Mouse (Mus musculus) large intestine, adult 2 months (tissue): ENCODE data around the gene D830030K20Rik. TPM values are rescaled to one million over a fixed set of nuclear protein-coding genes. Genes with fewer than 3 reads are reported as not detected.
"Not testable (repeated sequence)": the region's sequence is repeated elsewhere in the genome, so short reads cannot be mapped to it uniquely, and the experiment has no call there.

ENCODE experiments used
- DNase-seq: peaks from one replicate; pipeline ENCODE4 v3.0.0-alpha.2; 2012; ENCODE audit warnings: low read depth, low spot score
- WGBS: fragments of 180-500 bp; shearing (Covaris S2); methylation state at CpG from one replicate; pipeline ENCODE4 v1.1.7; 2018; 5-methylcytosine and 5-hydroxymethylcytosine counted together
- polyA plus RNA-seq: library from polyadenylated mRNA; depleted of rRNA; stranded (reverse); fragments of >200 nt; gene quantifications from 2 replicates; pipeline ENCODE4 v1.2.3, GENCODE M21; 2012; rRNA removed

The D830030K20Rik gene
- not detected in 2 replicates for polyA plus RNA-seq

- 1% methylated on average over 28 of the region's 62 CpGs for WGBS
Observed at GRCm38 (mm10) chr14:3208272-3209152, at the start of gene D830030K20Rik. TSS of gene D830030K20Rik (plus strand) at chr14:3208488.

GRCm38 (mm10) chr14:3187955-3188354, 20.3 kb upstream of the D830030K20Rik start, which contains the start of gene Gm5795:
TSS of gene Gm5795 (plus strand) at chr14:3188255.
- no CpG with 5 or more reads among the region's 2 CpGs for whole genome bisulfite sequencing
- DNase-seq = not testable (repeated sequence)

More at GRCm38 (mm10) chr14:3208272-3209152, at the start of gene D830030K20Rik:
- not testable (repeated sequence) for DNase-seq

GRCm38 (mm10) chr14:3209367-3209766, 1.1 kb downstream of the D830030K20Rik start:
- 14% methylated on average over 11 of the region's 11 CpGs for WGBS
- not testable (repeated sequence) for DNase-seq

GRCm38 (mm10) chr14:3262531-3262930, 54.2 kb downstream of the D830030K20Rik start:
- DNase-seq = not testable (repeated sequence)
- 74% methylated on average over 2 of the region's 2 CpGs for WGBS

Other genes starting within 250 kb of the D830030K20Rik start
- not detected in 2 replicates for gene Gm2888, start 178.5 kb upstream of the D830030K20Rik start, polyA plus RNA-seq
- 0.12 TPM in 1 of 2 replicates, not detected in the other for gene Gm2897, start 159.2 kb upstream of the D830030K20Rik start, polyA plus RNA-seq
- 0.29 TPM in 1 of 2 replicates, not detected in the other for gene Gm10340, start 74.5 kb upstream of the D830030K20Rik start, polyA plus RNA-seq
- gene Gm5795, start 20.2 kb upstream of the D830030K20Rik start, polyA plus RNA-seq = not detected in 2 replicates
- not detected in 2 replicates for gene Gm2956, start 124.1 kb downstream of the D830030K20Rik start, polyA plus RNA-seq
- gene Gm10413, start 186.6 kb downstream of the D830030K20Rik start, polyA plus RNA-seq = not detected in 2 replicates
- gene Gm10409, start 204.1 kb downstream of the D830030K20Rik start, polyA plus RNA-seq = not detected in 2 replicates
- gene Gm3005, start 219.6 kb downstream of the D830030K20Rik start, polyA plus RNA-seq = 0.05 TPM in 1 of 2 replicates, not detected in the other
- gene Gm10408, start 240.9 kb downstream of the D830030K20Rik start, polyA plus RNA-seq = not detected in 2 replicates